Comparison of ENCODE assay signal across 10 mouse cellular contexts in the genomic region with DNA sequence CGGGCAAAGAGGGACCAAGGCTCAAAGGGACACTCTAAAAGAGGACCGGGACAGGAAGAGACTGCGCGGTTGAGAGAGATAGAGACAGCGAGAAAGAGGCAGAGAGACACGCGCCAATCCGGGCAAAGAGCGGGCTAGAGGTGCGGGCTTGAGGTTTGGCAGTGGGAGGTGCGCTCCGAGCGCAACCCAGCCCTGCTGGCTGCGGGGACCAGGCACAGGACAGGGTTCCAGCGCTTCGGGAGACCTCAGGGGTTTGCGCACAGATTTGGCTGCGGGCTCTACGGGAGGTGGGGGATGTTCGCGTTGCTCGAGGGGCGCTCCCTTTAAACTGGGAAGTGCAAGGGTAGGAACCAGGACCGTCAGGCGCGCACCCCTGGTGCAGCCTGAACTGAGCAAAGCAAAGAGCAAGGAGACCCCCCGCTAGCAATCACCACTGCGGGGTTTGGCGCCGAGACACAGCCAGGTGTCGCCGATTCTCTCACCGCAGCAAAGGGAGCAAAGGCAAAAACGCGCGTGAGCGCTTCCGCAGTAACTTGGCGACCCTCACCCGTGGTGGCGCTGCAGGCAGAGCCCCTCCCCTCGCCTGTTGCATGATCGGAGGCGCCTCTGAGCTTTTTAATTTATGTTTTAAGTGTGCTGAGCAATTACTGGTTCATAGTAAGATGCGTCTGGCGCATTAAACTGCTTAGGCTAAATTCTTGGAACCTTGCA. TPM values are rescaled to one million over a fixed set of nuclear protein-coding genes. Genes with fewer than 3 reads are reported as not detected.
DNase-seq lines count a peak whose midpoint lies in the region; ATAC-seq and TF ChIP-seq lines count a peak whose summit lies in the region.
"Had no signal": no experiment of that assay in that cellular context is flagged by ENCODE, and none has a peak within 500 bp of the region (broad histone marks: within the 10 kb centered on the region; RNA-seq: fewer than 3 reads in every experiment).

No protein-coding gene starts in this region.

- H3K4me3 ChIP-seq in erythroblast, embryonic 14.5 days (replicated peaks) = peak overlapping the region; percentile 14
- peak overlapping the region; percentile 56 for H3K4me3 ChIP-seq in ES-Bruce4 (ENCODE audit: low read depth, low read length)
- peak overlapping the region; percentile 50 for H3K4me3 ChIP-seq in hindbrain, embryonic 10.5 days
- peak overlapping the region; percentile 32 for H3K4me3 ChIP-seq in liver, embryonic 16.5 days (ENCODE audit: low read depth, low read length)

- TF ChIP-seq CTCF in ES-Bruce4 (IDR thresholded peaks at IDR 0.05; ENCODE audit: low read depth, low read length) = no peak

- WGBS in hindbrain, embryonic 10.5 days = 19% methylated on average over 46 of the region's 46 CpGs
- WGBS in liver, embryonic 16.5 days (ENCODE audit: insufficient replicate concordance) = 14% methylated on average over 42 of the region's 46 CpGs

- DNase-seq in hindbrain, embryonic 10.5 days (ENCODE audit: low spot score) = peak; percentile 11
- no peak for DNase-seq in MN1 (ENCODE audit: low spot score)
- no peak for DNase-seq in B cell, adult 2 months
- DNase-seq: adrenal gland, postnatal 36 days; gastrocnemius, postnatal 25 days had no signal

- no peak for TF ChIP-seq POLR2A in ES-Bruce4 (IDR thresholded peaks at IDR 0.05; ENCODE audit: insufficient read depth, low read length)

- H3K4me2 ChIP-seq in liver, embryonic 16.5 days (ENCODE audit: low read depth, low read length) = peak overlapping the region; percentile 37

- peaks cover 21% of the 10 kb centered on the region for H3K27me3 ChIP-seq in erythroblast, embryonic 14.5 days (ENCODE audit: control insufficient read depth)
- H3K27me3 ChIP-seq in ES-Bruce4 (ENCODE audit: control insufficient read depth, insufficient read depth, low read length, poor library complexity, severe bottlenecking) = peaks cover 4% of the 10 kb centered on the region; the same call in 1 of the 2 replicates
- peaks cover 42% of the 10 kb centered on the region for H3K27me3 ChIP-seq in hindbrain, embryonic 10.5 days (ENCODE audit: insufficient read depth, poor library complexity, severe bottlenecking)
- peaks cover 3% of the 10 kb centered on the region for H3K27me3 ChIP-seq in liver, embryonic 16.5 days (ENCODE audit: control insufficient read depth, insufficient read depth, low read depth, low read length)

- ATAC-seq in erythroblast, adult 5-6 weeks (replicated peaks; ENCODE audit: low FRiP score, poor library complexity, severe bottlenecking) = no peak
- no peak for ATAC-seq in liver, embryonic 16.5 days (ENCODE audit: low read depth)
- ATAC-seq in megakaryocyte-erythroid progenitor cell, adult 5-6 weeks (replicated peaks; ENCODE audit: low FRiP score, low TSS enrichment, poor library complexity, severe bottlenecking) = no peak

- no peak overlapping the region for H3K27ac ChIP-seq in ES-Bruce4 (ENCODE audit: insufficient read depth, low read length)
- H3K27ac ChIP-seq in hindbrain, embryonic 10.5 days = no peak overlapping the region
- H3K27ac ChIP-seq in liver, embryonic 16.5 days (ENCODE audit: low read length) = no peak overlapping the region

- H3K9me3 ChIP-seq in erythroblast, embryonic 14.5 days (ENCODE audit: control insufficient read depth, low read length) = peaks cover 4% of the 10 kb centered on the region; the same call in 1 of the 2 replicates
- H3K9me3 ChIP-seq in ES-Bruce4 (replicated peaks; ENCODE audit: control insufficient read depth, insufficient read depth, low read length, poor library complexity, severe bottlenecking) = no peaks in the 10 kb centered on the region
- H3K9me3 ChIP-seq in hindbrain, embryonic 10.5 days = no peaks in the 10 kb centered on the region
- no peaks in the 10 kb centered on the region for H3K9me3 ChIP-seq in liver, embryonic 16.5 days (replicated peaks; ENCODE audit: control insufficient read depth, low read length)

- no peaks in the 10 kb centered on the region for H3K4me1 ChIP-seq in erythroblast, embryonic 14.5 days (ENCODE audit: control insufficient read depth)
- H3K4me1 ChIP-seq in ES-Bruce4 (ENCODE audit: control insufficient read depth, insufficient read depth, low read length) = no peaks in the 10 kb centered on the region
- 0 out of 2 replicates have a peak, but pooled peaks cover 7% of the 10 kb centered on the region for H3K4me1 ChIP-seq in hindbrain, embryonic 10.5 days (replicated peaks)
- no peaks in the 10 kb centered on the region for H3K4me1 ChIP-seq in liver, embryonic 16.5 days (ENCODE audit: control insufficient read depth, low read depth, low read length)

- H3K36me3 ChIP-seq in erythroblast, embryonic 14.5 days (ENCODE audit: control insufficient read depth) = no peaks in the 10 kb centered on the region
- no peaks in the 10 kb centered on the region for H3K36me3 ChIP-seq in ES-Bruce4 (ENCODE audit: control insufficient read depth, insufficient read depth, low read length, poor library complexity, severe bottlenecking)
- no peaks in the 10 kb centered on the region for H3K36me3 ChIP-seq in hindbrain, embryonic 10.5 days
- H3K36me3 ChIP-seq in liver, embryonic 16.5 days (ENCODE audit: control insufficient read depth, insufficient read depth) = no peaks in the 10 kb centered on the region

- no peak for TF ChIP-seq EP300 in ES-Bruce4 (IDR thresholded peaks at IDR 0.05; ENCODE audit: insufficient read depth, low read depth, low read length)

- no peak overlapping the region for H3K9ac ChIP-seq in ES-Bruce4 (ENCODE audit: low read depth, poor library complexity, severe bottlenecking)
- no peak overlapping the region for H3K9ac ChIP-seq in liver, embryonic 16.5 days (ENCODE audit: low read depth, low read length)

RNA-seq across cellular contexts. Expression of a gene that starts 30.1 kb away (rescaled TPM):
- polyA plus RNA-seq in erythroblast, embryonic 14.5 days (2012) = 0.20 TPM in 1 of 2 replicates, not detected in the other
- not detected in 2 replicates for total RNA-seq in erythroblast, adult 5-6 weeks (2015; ENCODE audit: low replicate concordance)
- total RNA-seq in erythroblast, adult 5-6 weeks (2017; ENCODE audit: low replicate concordance) = not detected in 2 replicates
- 0.51 and 0.84 TPM in 2 replicates for polyA plus RNA-seq in ES-Bruce4 (2011; ENCODE audit: insufficient read depth, insufficient read length, low read depth, missing spikeins)
- polyA plus RNA-seq in hindbrain, embryonic 10.5 days (2016; fragmentation: Nextera tagmentation; extraction: Ambion mirVana) = 1.8 and 4.0 TPM in 2 replicates
- polyA plus RNA-seq in liver, embryonic 16.5 days (2015; fragmentation: Nextera tagmentation; extraction: Ambion mirVana) = 3.1 and 6.0 TPM in 2 replicates
- total RNA-seq in megakaryocyte-erythroid progenitor cell, adult 5-6 weeks (2014; fragmentation: Nextera tagmentation) = not detected in 2 replicates
- total RNA-seq in megakaryocyte-erythroid progenitor cell, adult 5-6 weeks (2017) = not detected in 2 replicates
